Mouse (Mus musculus) adrenal gland, postnatal 25 days (tissue): ENCODE data around the gene Colgalt1. TPM values are rescaled to one million over a fixed set of nuclear protein-coding genes. Genes with fewer than 3 reads are reported as not detected.

Experiments
- DNase-seq: peaks from one replicate; pipeline ENCODE4 v3.0.0; 2021; ENCODE audit warnings: mixed read lengths
- long read RNA-seq: library from polyadenylated mRNA; stranded (forward); transcript quantifications from one replicate; pipeline ENCODE4 v2.0.0, GENCODE M21; 2021
- total RNA-seq: library from RNA; stranded (reverse); gene quantifications from 2 replicates; pipeline ENCODE4 v1.2.3, GENCODE M21; 2021

The Colgalt1 gene
- 64.6 and 66.2 TPM in 2 replicates for total RNA-seq
- long read RNA-seq, transcript Colgalt1-201 (12 exons, 3,207 nt) = major isoform, 58 of 115 reads
- long read RNA-seq, partial matches to known transcripts = 36 of 115 reads
- long read RNA-seq, other reads (novel, unspliced or antisense) = 21 of 115 reads

GRCm38 (mm10) chr8:71610822-71611651 is at the start of gene Colgalt1:
Gene Colgalt1 (plus strand): TSS chr8:71610998.
- peak; percentile 92 for DNase-seq

GRCm38 (mm10) chr8:71561401-71561800 is 49.4 kb upstream of the Colgalt1 start:
- DNase-seq = peak; percentile 63

- DNase-seq = peak; percentile 90
Observed at GRCm38 (mm10) chr8:71562751-71563150, 48.0 kb upstream of the Colgalt1 start.

GRCm38 (mm10) chr8:71563992-71564391 is 46.8 kb upstream of the Colgalt1 start:
- no peak for DNase-seq

GRCm38 (mm10) chr8:71566501-71566900 is 44.3 kb upstream of the Colgalt1 start, which contains the start of gene Nxnl1:
Gene Nxnl1 (minus strand): TSS chr8:71566601.
- DNase-seq = no peak

- no peak for DNase-seq
Observed at GRCm38 (mm10) chr8:71567587-71567986, 43.2 kb upstream of the Colgalt1 start.

GRCm38 (mm10) chr8:71568387-71568937 is 42.3 kb upstream of the Colgalt1 start, which contains the start of gene Slc27a1:
Gene Slc27a1 (plus strand): TSS chr8:71568882.
- DNase-seq = peak; percentile 86

GRCm38 (mm10) chr8:71568941-71569340 is 41.9 kb upstream of the Colgalt1 start:
- DNase-seq = no peak

GRCm38 (mm10) chr8:71569366-71570290 is 41.2 kb upstream of the Colgalt1 start:
- DNase-seq = peak; percentile 79

GRCm38 (mm10) chr8:71570291-71570954 is 40.4 kb upstream of the Colgalt1 start:
- DNase-seq = peak; percentile 95

- no peak for DNase-seq
Observed at GRCm38 (mm10) chr8:71572077-71572476, 38.7 kb upstream of the Colgalt1 start.

GRCm38 (mm10) chr8:71572847-71573633 is 37.8 kb upstream of the Colgalt1 start:
- DNase-seq = peak; percentile 70

GRCm38 (mm10) chr8:71574426-71574825 is 36.4 kb upstream of the Colgalt1 start:
- DNase-seq = peak; percentile 64

GRCm38 (mm10) chr8:71575020-71575419 is 35.8 kb upstream of the Colgalt1 start:
- DNase-seq = no peak

- no peak for DNase-seq
Observed at GRCm38 (mm10) chr8:71577856-71578387, 32.9 kb upstream of the Colgalt1 start.

- DNase-seq = no peak
Observed at GRCm38 (mm10) chr8:71579009-71579408, 31.8 kb upstream of the Colgalt1 start.

GRCm38 (mm10) chr8:71579476-71579875 is 31.3 kb upstream of the Colgalt1 start:
- peak; percentile 74 for DNase-seq

GRCm38 (mm10) chr8:71580201-71580600 is 30.6 kb upstream of the Colgalt1 start:
- DNase-seq = no peak

- DNase-seq = peak; percentile 69
Observed at GRCm38 (mm10) chr8:71586891-71587290, 23.9 kb upstream of the Colgalt1 start.

GRCm38 (mm10) chr8:71588762-71589161 is 22.0 kb upstream of the Colgalt1 start:
- DNase-seq = no peak
